Mouse (Mus musculus) liver, postnatal 0 days (tissue): ENCODE measurements around the gene Aspscr1.

Source experiments
- CTCF ChIP-seq: sonication (generic); IDR thresholded peaks from 2 replicates; pipeline ENCODE4 v1.5.1; 2016; ENCODE audit warnings: antibody characterized with exemption, low read depth
- EP300 ChIP-seq: IDR thresholded peaks from 2 replicates; pipeline ENCODE4 v1.6.1; 2016; ENCODE audit warnings: antibody characterized with exemption, low read depth, mild to moderate bottlenecking

- TF ChIP-seq EP300 (no peak), CTCF (no peak)
Observed at GRCm38 (mm10) chr11:120657301-120657700, 15.5 kb upstream of the Aspscr1 start.
